In the genomic region with DNA sequence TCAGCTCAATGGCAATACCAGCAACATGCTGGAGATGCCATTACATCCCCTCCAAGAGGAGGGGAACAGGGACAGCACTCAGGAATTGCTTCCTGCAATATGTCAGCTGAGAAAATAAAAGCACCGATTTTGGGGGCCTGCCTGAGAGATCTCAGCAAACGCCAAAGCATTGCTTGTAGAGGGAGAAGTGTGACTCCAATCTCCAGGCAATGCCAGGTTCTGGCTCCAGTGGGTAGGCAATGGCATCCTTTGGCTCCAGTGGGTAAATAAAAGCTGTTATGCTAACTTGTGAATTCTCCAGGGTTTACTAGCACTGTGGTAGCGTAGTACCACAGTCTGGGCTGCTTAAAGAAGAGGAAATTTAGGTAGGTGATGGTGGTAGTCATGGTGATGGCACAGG, we compare ENCODE assay signal across 23 mouse cellular contexts.
DNase-seq lines count a peak whose midpoint lies in the region; ATAC-seq and TF ChIP-seq lines count a peak whose summit lies in the region.
"Had no signal": no experiment of that assay in that cellular context is flagged by ENCODE, and none has a peak within 500 bp of the region (broad histone marks: within the 10 kb centered on the region; RNA-seq: fewer than 3 reads in every experiment).

No protein-coding gene starts in this region.

- H3K27ac ChIP-seq in midbrain, embryonic 15.5 days, result peak overlapping the region; percentile 39
- H3K27ac ChIP-seq in midbrain, postnatal 0 days (ENCODE audit: low read depth, low read length), result no peak overlapping the region
- H3K27ac ChIP-seq: embryonic facial prominence, embryonic 10.5 days; liver, embryonic 13.5 days; neural tube, embryonic 15.5 days; stomach, embryonic 15.5 days had no signal

- peak; percentile 47 for DNase-seq in cerebellum, adult 9-11 months
- no peak for DNase-seq in cerebellum, adult 9-10 months
- DNase-seq in heart, adult 11 months, result peak; percentile 65
- no peak for DNase-seq in heart, postnatal 25 days (ENCODE audit: low spot score)
- DNase-seq in midbrain, postnatal 0 days (ENCODE audit: low spot score), result no peak
- no peak for DNase-seq in Muller cell, postnatal 12 days (ENCODE audit: inconsistent ontology term)
- DNase-seq: adrenal gland, postnatal 36 days; gastrocnemius, postnatal 36 days; heart, postnatal 36 days; kidney, adult 18-20 months; kidney, postnatal 4 days; liver, embryonic 13.5 days; lung, adult 2 months; lung, postnatal 14 days; right cerebral cortex, adult 18-20 months; right cerebral cortex, postnatal 4 days; thymus, postnatal 25 days had no signal

- intact Hi-C loops in heart, postnatal 25 days (cut with DNase I), result no loop called here

- no peak overlapping the region for H3K4me2 ChIP-seq in midbrain, embryonic 15.5 days
- no peak overlapping the region for H3K4me2 ChIP-seq in midbrain, postnatal 0 days (ENCODE audit: low read depth, low read length, poor library complexity, severe bottlenecking)
- H3K4me2 ChIP-seq: liver, embryonic 13.5 days; neural tube, embryonic 15.5 days; stomach, embryonic 15.5 days had no signal

- no peak for ATAC-seq in midbrain, embryonic 15.5 days (replicated peaks)
- no peak for ATAC-seq in midbrain, postnatal 0 days (ENCODE audit: low FRiP score)
- ATAC-seq: midbrain, embryonic 16.5 days; Patski had no signal

- H3K9ac ChIP-seq in midbrain, embryonic 15.5 days, result no peak overlapping the region
- H3K9ac ChIP-seq in midbrain, postnatal 0 days (replicated peaks; ENCODE audit: low read length, poor library complexity, severe bottlenecking), result no peak overlapping the region
- H3K9ac ChIP-seq: liver, embryonic 13.5 days; neural tube, embryonic 15.5 days; stomach, embryonic 15.5 days had no signal

- WGBS in midbrain, embryonic 15.5 days, result 61% methylated on average over 3 of the region's 3 CpGs
- WGBS in midbrain, postnatal 0 days, result 71% methylated on average over 3 of the region's 3 CpGs

- TF ChIP-seq CTCF in midbrain, postnatal 0 days (IDR thresholded peaks at IDR 0.05), result no peak

- H3K36me3 ChIP-seq in midbrain, embryonic 15.5 days (replicated peaks), result no peaks in the 10 kb centered on the region
- H3K36me3 ChIP-seq in midbrain, postnatal 0 days (ENCODE audit: insufficient read depth, low read length), result no peaks in the 10 kb centered on the region
- H3K36me3 ChIP-seq: embryonic facial prominence, embryonic 10.5 days; liver, embryonic 13.5 days; neural tube, embryonic 15.5 days; stomach, embryonic 15.5 days had no signal

- no peaks in the 10 kb centered on the region for H3K9me3 ChIP-seq in midbrain, embryonic 15.5 days
- no peaks in the 10 kb centered on the region for H3K9me3 ChIP-seq in midbrain, postnatal 0 days (ENCODE audit: low read length)
- H3K9me3 ChIP-seq: embryonic facial prominence, embryonic 10.5 days; liver, embryonic 13.5 days; neural tube, embryonic 15.5 days; stomach, embryonic 15.5 days had no signal

- H3K4me1 ChIP-seq in midbrain, embryonic 15.5 days, result peaks cover 7% of the 10 kb centered on the region; the same call in 1 of the 2 replicates
- no peaks in the 10 kb centered on the region for H3K4me1 ChIP-seq in midbrain, postnatal 0 days (ENCODE audit: insufficient read depth, low read length)
- H3K4me1 ChIP-seq: liver, embryonic 13.5 days; stomach, embryonic 15.5 days had no signal

- H3K4me3 ChIP-seq in midbrain, embryonic 15.5 days, result no peak overlapping the region
- H3K4me3 ChIP-seq in midbrain, postnatal 0 days (ENCODE audit: low read depth, low read length), result no peak overlapping the region
- H3K4me3 ChIP-seq: embryonic facial prominence, embryonic 10.5 days; liver, embryonic 13.5 days; neural tube, embryonic 15.5 days; stomach, embryonic 15.5 days had no signal

- H3K27me3 ChIP-seq in midbrain, embryonic 15.5 days (replicated peaks), result no peaks in the 10 kb centered on the region
- H3K27me3 ChIP-seq in midbrain, postnatal 0 days (ENCODE audit: insufficient read depth, low read length), result no peaks in the 10 kb centered on the region
- H3K27me3 ChIP-seq: liver, embryonic 13.5 days; neural tube, embryonic 15.5 days; Patski; stomach, embryonic 15.5 days had no signal

Comparison
In these comparisons a context has a peak if more than half of its experiments do, and no peak if none do; other contexts are left out.
1. DNase-seq: peak in cerebellum, adult 9-11 months (single experiment) and heart, adult 11 months (single experiment); none in cerebellum, adult 9-10 months (single experiment), heart, postnatal 25 days (single experiment), midbrain, postnatal 0 days (single experiment) and Muller cell, postnatal 12 days (single experiment).